Mouse (Mus musculus): ENCODE data around the gene C1qc. TPM values are rescaled to one million over a fixed set of nuclear protein-coding genes. Genes with fewer than 3 reads are reported as not detected.
A peak's percentile ranks its signal among the peaks of the same experiment; 100 is the strongest.

Gene C1qc
- polyA plus RNA-seq, 1 experiment from 2014 or later: 21.7 TPM

DNA sequence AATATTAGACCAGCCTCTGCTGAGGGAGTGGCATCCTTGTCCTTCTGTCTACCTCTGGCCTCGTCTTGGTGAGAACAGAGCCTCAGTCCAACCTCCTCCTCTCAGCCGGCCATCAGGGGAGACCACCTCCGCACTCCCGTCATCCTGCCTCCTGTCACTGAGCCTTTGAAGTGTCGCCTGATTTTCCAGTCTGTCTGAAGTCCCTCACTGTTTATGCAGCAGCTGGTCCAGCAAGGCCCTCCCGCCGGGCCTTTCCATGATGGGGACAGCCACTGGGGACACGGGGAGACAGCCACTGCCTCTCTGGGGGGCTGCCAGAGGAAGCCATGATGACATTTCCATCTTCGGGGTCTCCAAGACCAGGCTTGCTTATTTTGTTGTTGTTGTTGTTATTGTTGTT lies 20.0 kb upstream of the C1qc start:
- H3K4me1 ChIP-seq: peaks cover 43% of the 10 kb centered on the region
- ATAC-seq (replicated peaks): no peak
- H3K9me3 ChIP-seq: no peaks in the 10 kb centered on the region
- peak overlapping the region; percentile 42; the same call in 1 of the 2 replicates for H3K27ac ChIP-seq
- peaks cover 14% of the 10 kb centered on the region; the same call in 1 of the 2 replicates for H3K27me3 ChIP-seq (replicated peaks)
- H3K36me3 ChIP-seq (replicated peaks): no peaks in the 10 kb centered on the region
- no peak overlapping the region for H3K4me2 ChIP-seq
- WGBS: 9% methylated on average over 9 of the region's 9 CpGs
- H3K9ac ChIP-seq: no peak overlapping the region
- H3K4me3 ChIP-seq: no peak overlapping the region

DNA sequence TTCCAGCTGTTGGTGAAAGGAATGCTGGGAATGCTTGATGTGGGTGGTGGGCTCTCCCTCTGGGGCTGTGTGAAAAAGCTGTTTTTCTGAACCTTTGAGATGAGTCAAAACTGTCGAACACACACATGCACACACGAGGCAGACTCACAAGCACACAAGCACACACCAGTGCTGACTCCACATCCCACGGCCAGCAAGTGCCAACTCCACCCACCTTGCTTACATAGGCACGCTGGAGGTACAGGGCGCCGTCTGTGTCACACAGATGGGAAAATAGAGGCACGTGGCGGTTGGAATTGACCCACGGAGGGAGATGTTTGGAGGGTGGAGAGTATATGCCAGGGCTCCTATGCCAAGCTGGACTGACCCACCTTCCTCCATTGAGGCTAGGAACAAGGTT lies 18.9 kb upstream of the C1qc start:
- H3K36me3 ChIP-seq (replicated peaks): no peaks in the 10 kb centered on the region
- peak; percentile 13; the same call in 1 of the 2 replicates for ATAC-seq (replicated peaks)
- H3K4me3 ChIP-seq: no peak overlapping the region
- peaks cover 16% of the 10 kb centered on the region for H3K27me3 ChIP-seq (replicated peaks)
- H3K9ac ChIP-seq: no peak overlapping the region
- peak overlapping the region; percentile 39 for H3K4me2 ChIP-seq
- peak overlapping the region; percentile 53; the same call in 1 of the 2 replicates for H3K27ac ChIP-seq
- H3K4me1 ChIP-seq: peaks cover 36% of the 10 kb centered on the region
- 35% methylated on average over 9 of the region's 9 CpGs for WGBS
- H3K9me3 ChIP-seq: no peaks in the 10 kb centered on the region

DNA sequence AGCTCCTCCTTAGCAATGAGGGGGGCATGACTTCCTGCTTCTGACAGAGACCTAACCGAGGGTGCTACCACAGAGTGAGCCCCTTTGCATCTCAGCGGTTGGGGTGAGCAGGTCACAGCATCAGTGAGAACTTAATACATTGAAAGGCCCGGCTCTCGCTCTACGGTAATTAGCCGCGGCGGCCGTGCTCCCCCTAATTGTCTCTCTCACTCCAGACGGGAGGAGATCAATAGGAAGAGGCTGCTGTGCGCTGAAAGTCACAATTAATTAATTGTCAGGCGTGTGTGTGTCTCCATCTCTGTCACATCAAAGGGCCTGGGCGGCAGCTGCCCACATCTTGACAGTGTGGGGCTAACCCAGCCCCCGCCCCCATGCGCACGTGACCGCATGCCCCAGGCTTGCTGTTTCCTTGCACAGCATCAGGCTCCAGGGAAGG lies 18.4 kb upstream of the C1qc start:
- no peaks in the 10 kb centered on the region for H3K36me3 ChIP-seq (replicated peaks)
- peak overlapping the region; percentile 39 for H3K4me2 ChIP-seq
- no peak overlapping the region for H3K9ac ChIP-seq
- peak overlapping the region; percentile 53 for H3K27ac ChIP-seq
- peaks cover 30% of the 10 kb centered on the region for H3K4me1 ChIP-seq
- H3K4me3 ChIP-seq: no peak overlapping the region
- WGBS: 4% methylated on average over 17 of the region's 17 CpGs
- no peaks in the 10 kb centered on the region for H3K9me3 ChIP-seq
- H3K27me3 ChIP-seq (replicated peaks): peaks cover 22% of the 10 kb centered on the region
- ATAC-seq (replicated peaks): peak; percentile 58

DNA sequence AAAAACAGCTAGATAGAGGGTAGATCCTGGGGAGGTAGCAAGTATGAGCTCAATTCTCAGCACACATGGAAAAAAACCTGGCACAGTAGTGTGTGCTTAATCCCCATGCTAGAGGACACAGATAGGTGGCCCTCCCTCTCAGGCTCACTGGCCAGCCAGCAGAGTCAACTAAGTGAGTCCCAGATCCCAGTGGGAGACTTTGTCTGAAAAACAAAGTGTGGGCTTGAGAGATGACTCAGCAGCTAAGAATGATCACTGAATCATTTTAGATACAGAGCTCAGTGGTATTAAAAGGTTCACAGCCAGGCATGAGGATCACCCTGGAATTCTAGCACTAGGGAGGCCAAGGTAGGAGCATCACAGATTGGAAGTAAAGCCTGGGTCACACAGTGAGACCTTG lies 14.9 kb upstream of the C1qc start:
- Histone ChIP-seq H3K9ac (no peak overlapping the region), H3K27me3 (replicated peaks) (peaks cover 33% of the 10 kb centered on the region), H3K4me3 (no peak overlapping the region), H3K4me2 (no peak overlapping the region), H3K27ac (no peak overlapping the region), H3K9me3 (no peaks in the 10 kb centered on the region), H3K36me3 (replicated peaks) (no peaks in the 10 kb centered on the region), H3K4me1 (peaks cover 35% of the 10 kb centered on the region)
- no peak for ATAC-seq (replicated peaks)

DNA sequence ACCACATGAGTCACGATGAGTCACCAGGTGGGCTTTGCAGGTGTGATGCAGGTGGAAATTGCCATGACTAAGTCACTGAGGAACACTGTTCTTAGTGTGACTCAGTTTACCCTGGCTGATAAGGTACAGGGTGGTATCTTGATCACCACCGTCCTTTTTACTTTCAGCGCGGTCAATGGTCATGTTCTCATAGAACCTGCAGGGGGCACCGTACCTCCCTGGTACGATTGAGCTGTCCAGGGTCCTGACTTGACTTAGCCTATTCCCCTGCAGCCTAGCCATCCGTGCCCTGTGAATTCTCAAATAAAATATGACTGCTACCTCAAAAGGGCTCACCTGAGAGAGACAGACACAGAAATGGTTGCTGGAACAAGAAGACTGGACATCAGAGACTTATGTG lies 14.2 kb upstream of the C1qc start:
- Histone ChIP-seq H3K4me1 (peaks cover 28% of the 10 kb centered on the region), H3K9ac (no peak overlapping the region), H3K4me3 (no peak overlapping the region), H3K27ac (no peak overlapping the region), H3K9me3 (no peaks in the 10 kb centered on the region), H3K36me3 (replicated peaks) (no peaks in the 10 kb centered on the region), H3K4me2 (no peak overlapping the region), H3K27me3 (replicated peaks) (peaks cover 36% of the 10 kb centered on the region)
- ATAC-seq (replicated peaks): no peak
- 13% methylated on average over 7 of the region's 7 CpGs for WGBS

DNA sequence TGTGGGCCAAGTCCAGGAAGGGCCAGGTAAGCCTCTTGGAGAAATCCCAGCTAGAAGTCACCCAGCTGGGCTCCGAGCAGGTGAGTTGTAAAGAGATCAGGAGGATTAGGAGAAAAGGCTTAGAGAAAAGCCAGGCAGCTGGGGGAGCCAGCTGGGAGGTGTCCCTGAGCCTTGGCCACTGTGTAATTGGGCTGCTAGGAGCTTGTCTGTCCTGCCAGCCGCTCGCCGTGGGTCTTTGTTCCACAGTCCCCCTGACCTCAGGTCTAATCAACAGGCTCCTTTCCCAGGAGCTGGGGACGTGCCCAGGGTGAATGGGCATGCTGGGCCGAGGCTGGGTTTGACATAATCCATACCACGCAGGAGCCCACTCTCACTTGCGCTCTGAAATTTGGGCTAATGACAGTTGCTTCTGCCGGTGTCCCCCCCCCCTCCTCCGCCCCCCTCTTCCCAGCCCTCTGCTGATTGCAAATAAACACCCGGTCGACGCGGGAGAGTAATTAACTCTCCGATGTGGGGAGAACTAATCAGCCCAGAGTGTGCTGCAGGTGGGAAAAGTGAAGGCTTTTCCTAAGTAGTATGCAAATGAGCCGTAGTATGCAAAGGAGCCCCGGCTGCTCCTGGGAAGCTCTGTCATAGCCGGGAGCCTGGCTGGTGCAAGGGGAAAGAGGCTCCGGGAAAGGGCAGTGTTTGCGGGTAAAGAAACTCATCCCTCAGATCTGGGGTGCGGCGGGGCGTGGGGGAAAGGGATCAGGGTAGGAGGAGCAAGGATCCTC lies 12.1 kb upstream of the C1qc start:
- H3K9me3 ChIP-seq: no peaks in the 10 kb centered on the region
- no peaks in the 10 kb centered on the region for H3K36me3 ChIP-seq (replicated peaks)
- H3K27ac ChIP-seq: no peak overlapping the region
- H3K27me3 ChIP-seq (replicated peaks): peaks cover 28% of the 10 kb centered on the region
- H3K4me1 ChIP-seq: peaks cover 14% of the 10 kb centered on the region
- no peak overlapping the region for H3K4me3 ChIP-seq
- ATAC-seq (replicated peaks): peak; percentile 58; the same call in 1 of the 2 replicates
- H3K4me2 ChIP-seq: peak overlapping the region; percentile 24
- 2% methylated on average over 22 of the region's 23 CpGs for WGBS
- H3K9ac ChIP-seq: no peak overlapping the region

DNA sequence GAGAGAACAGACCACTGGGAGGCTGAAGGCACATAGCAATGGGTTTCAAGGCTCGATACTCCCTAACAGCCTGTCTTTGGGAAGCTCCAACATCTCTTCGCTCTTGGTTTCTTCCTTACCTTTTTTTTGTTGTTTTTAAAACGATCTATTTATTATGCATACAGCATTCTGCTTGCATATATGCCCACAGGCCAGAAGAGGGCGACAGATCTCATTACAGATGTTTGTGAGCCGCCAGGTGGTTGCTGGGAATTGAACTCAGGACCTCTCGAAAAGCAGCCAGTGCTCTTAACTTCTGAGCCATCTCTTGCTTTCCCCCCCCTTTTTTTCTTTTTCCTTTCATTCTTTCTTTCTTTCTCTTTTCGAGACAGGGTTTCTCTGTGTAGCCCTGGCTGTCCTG lies 6.3 kb upstream of the C1qc start:
- H3K36me3 ChIP-seq (replicated peaks): no peaks in the 10 kb centered on the region
- H3K4me2 ChIP-seq: no peak overlapping the region
- H3K9ac ChIP-seq: no peak overlapping the region
- H3K4me1 ChIP-seq: peaks cover 12% of the 10 kb centered on the region; the same call in 1 of the 2 replicates
- H3K27me3 ChIP-seq (replicated peaks): peaks cover 45% of the 10 kb centered on the region
- no peaks in the 10 kb centered on the region for H3K9me3 ChIP-seq
- H3K4me3 ChIP-seq: no peak overlapping the region
- H3K27ac ChIP-seq: no peak overlapping the region
- 58% methylated on average over 7 of the region's 7 CpGs for WGBS
- no peak for ATAC-seq (replicated peaks)

DNA sequence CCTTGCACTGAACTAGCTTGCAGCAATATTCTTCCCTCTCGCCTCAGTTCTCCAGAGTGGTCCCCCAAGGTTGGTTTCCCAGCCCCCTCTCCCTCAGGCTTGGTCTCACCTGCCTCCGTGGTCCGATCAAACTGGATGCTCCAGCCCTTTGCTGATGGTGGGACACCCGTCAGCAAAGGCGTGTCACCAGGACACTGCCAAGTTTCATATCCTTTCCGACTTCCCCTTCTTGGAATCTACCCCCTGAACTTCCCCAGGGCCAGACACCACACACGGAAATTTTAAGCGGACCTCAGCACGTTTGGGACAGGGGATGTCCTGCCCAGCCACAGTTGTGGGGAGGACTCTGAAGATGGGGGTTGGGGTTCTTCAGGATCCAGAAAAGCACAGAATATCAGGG lies 5.8 kb upstream of the C1qc start, which contains the start of gene C1qa:
Gene C1qa (minus strand): TSS at position 167 of the 400 bp plus-strand sequence.
- peaks cover 45% of the 10 kb centered on the region for H3K27me3 ChIP-seq (replicated peaks)
- H3K9me3 ChIP-seq: no peaks in the 10 kb centered on the region

DNA sequence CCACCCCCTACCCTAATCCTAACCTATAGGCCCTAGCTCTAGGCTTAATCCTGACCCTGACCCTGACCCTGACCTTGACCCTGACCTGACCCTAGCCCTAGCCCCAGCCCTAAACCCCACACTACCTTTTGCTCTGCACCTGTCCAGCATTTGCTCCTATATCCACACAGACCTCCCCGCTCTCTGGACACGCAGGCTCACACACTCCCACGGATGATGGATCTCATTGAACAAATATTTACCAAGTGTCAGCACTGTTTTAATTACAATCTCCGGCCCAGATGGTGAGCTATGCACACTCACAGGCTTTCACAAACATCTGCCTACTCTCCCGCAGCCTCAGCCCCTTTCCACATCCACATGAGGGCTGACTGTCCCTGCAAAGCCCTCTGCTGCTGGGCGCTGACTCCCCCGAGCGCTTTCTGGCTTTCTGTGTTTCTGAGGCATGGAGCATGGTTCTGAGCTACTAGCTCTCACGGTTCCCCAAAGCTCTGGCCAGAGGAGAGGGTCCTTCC lies 5.3 kb upstream of the C1qc start:
- Histone ChIP-seq H3K4me1 (peaks cover 13% of the 10 kb centered on the region; the same call in 1 of the 2 replicates), H3K27me3 (replicated peaks) (peaks cover 48% of the 10 kb centered on the region)
- 64% methylated on average over 9 of the region's 9 CpGs for WGBS

More for the DNA sequence above, 5.8 kb upstream of the C1qc start, which contains the start of gene C1qa:
- Histone ChIP-seq H3K36me3 (replicated peaks) (no peaks in the 10 kb centered on the region), H3K4me1 (peaks cover 13% of the 10 kb centered on the region; the same call in 1 of the 2 replicates), H3K9ac (no peak within 1 kb of the TSS), H3K4me3 (no peak within 1 kb of the TSS), H3K27ac (no peak within 1 kb of the TSS), H3K4me2 (no peak within 1 kb of the TSS)
- 82% methylated on average over 9 of the region's 9 CpGs for WGBS
- no peak for ATAC-seq (replicated peaks)

DNA sequence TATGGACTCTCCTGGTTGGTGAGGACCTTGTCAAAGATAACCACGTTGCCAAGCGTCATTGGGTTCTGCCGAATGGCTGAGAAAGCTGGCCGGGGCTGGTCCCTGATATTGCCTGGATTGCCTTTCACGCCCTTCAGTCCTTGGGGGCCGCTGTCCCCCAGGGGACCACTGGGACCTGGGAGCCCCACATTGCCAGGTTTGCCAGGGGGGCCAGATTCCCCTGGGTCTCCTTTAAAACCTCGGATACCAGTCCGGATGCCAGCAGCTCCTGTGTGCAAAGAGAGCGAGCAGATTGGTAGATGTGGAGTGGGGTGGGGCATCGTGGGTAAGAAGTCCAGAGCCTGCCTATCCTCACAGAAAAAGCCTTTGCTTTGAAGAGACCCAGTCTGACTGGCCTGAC lies 3.6 kb upstream of the C1qc start:
- Histone ChIP-seq H3K27ac (no peak overlapping the region), H3K4me1 (peaks cover 13% of the 10 kb centered on the region; the same call in 1 of the 2 replicates), H3K4me3 (no peak overlapping the region), H3K9me3 (no peaks in the 10 kb centered on the region), H3K4me2 (peak overlapping the region; percentile 33; the same call in 1 of the 2 replicates), H3K36me3 (replicated peaks) (no peaks in the 10 kb centered on the region), H3K9ac (no peak overlapping the region), H3K27me3 (replicated peaks) (peaks cover 55% of the 10 kb centered on the region)
- no peak for ATAC-seq (replicated peaks)
- WGBS: 42% methylated on average over 10 of the region's 10 CpGs

More for the DNA sequence above, 5.3 kb upstream of the C1qc start:
- no peak overlapping the region for H3K4me2 ChIP-seq
- no peaks in the 10 kb centered on the region for H3K36me3 ChIP-seq (replicated peaks)
- no peak overlapping the region for H3K9ac ChIP-seq
- no peaks in the 10 kb centered on the region for H3K9me3 ChIP-seq
- no peak for ATAC-seq (replicated peaks)
- no peak overlapping the region for H3K4me3 ChIP-seq
- no peak overlapping the region for H3K27ac ChIP-seq

DNA sequence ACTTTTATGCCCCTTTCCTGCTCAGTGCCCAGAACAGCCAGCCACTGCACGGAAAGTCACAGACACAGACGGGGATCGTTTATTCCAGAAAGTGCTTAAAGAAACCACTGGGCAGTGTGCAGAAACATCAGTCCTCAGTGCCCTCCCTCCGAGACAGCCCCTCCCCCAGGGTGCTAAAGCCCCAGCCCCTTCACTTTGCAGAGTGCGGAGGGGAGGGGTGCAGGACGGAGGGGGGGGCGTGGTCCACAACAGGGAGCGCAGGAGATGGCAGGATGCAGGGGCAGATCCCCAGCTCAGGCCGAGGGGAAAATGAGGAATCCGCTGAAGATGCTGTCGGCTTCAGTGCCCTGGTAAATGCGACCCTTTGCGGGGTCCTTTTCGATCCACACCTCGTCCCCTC lies 3.0 kb upstream of the C1qc start:
- H3K9ac ChIP-seq: no peak overlapping the region; the same call in 1 of the 2 replicates
- no peak overlapping the region for H3K27ac ChIP-seq
- no peak overlapping the region for H3K4me3 ChIP-seq
- no peaks in the 10 kb centered on the region for H3K9me3 ChIP-seq
- peak overlapping the region; percentile 33 for H3K4me2 ChIP-seq
- ATAC-seq (replicated peaks): no peak
- WGBS: 5% methylated on average over 15 of the region's 15 CpGs
- H3K36me3 ChIP-seq (replicated peaks): no peaks in the 10 kb centered on the region
- peaks cover 13% of the 10 kb centered on the region; the same call in 1 of the 2 replicates for H3K4me1 ChIP-seq
- H3K27me3 ChIP-seq (replicated peaks): peaks cover 55% of the 10 kb centered on the region

DNA sequence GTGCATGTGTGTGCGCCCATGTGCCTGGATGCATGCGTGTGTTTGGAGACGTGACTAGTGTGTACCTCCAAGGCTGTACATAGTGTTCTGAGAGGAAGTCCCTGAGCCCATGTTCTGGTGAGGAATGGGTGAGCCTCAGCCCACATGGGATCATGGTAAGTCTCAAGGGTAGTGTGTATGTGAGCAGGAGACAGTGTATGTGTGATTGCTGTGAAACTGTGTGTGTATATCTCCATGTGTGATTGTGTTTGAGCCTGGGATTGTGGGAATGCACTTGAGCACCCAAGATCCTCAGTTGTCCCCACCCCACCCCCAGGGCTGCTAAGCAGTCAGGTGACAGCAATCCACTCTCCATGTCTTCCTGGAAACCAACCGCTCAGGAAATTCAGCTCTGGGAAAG lies 2.0 kb upstream of the C1qc start:
- peaks cover 53% of the 10 kb centered on the region for H3K27me3 ChIP-seq (replicated peaks)
- H3K27ac ChIP-seq: no peak overlapping the region

More for the DNA sequence above, 2.0 kb upstream of the C1qc start:
- no peak overlapping the region for H3K9ac ChIP-seq
- H3K4me2 ChIP-seq: no peak overlapping the region
- H3K4me1 ChIP-seq: peaks cover 13% of the 10 kb centered on the region; the same call in 1 of the 2 replicates
- ATAC-seq (replicated peaks): no peak; the same call in 1 of the 2 replicates
- H3K36me3 ChIP-seq (replicated peaks): no peaks in the 10 kb centered on the region
- no peak overlapping the region for H3K4me3 ChIP-seq
- WGBS: 70% methylated on average over 4 of the region's 4 CpGs
- H3K9me3 ChIP-seq: no peaks in the 10 kb centered on the region
